Mouse (Mus musculus) midbrain, embryonic 14.5 days (tissue): ENCODE data around the gene Klhl18. TPM values are rescaled to one million over a fixed set of nuclear protein-coding genes. Genes with fewer than 3 reads are reported as not detected.
A peak's percentile ranks its signal among the peaks of the same experiment; 100 is the strongest.

ENCODE experiments used
- ATAC-seq: fragments of 200-750 bp; cut with Nextera tagmentation; 2 replicates; pipeline ENCODE4 v1.8.0; 2017; ENCODE audit warnings: moderate number of reproducible peaks, moderate library complexity; ENCODE audit not compliant: low FRiP score, low TSS enrichment
- DNase-seq: peaks from one replicate; pipeline ENCODE4 v3.0.0-alpha.2; 2015
- H3K27ac ChIP-seq: fragments of 300-500 bp; sonication (generic); replicated peaks from 2 replicates; pipeline ENCODE4 v1.5.1; 2014; ENCODE audit warnings: mild to moderate bottlenecking, low read depth, low read length, moderate library complexity
- H3K27me3 ChIP-seq: fragments of 300-500 bp; sonication (generic); 2 replicates; pipeline ENCODE4 v1.6.1; 2014; ENCODE audit warnings: low read length, control low read depth, mixed read lengths; ENCODE audit not compliant: control insufficient read depth, insufficient read depth
- H3K36me3 ChIP-seq: fragments of 300-500 bp; sonication (generic); 2 replicates; pipeline ENCODE4 v1.6.1; 2014; ENCODE audit warnings: low read length, control low read depth; ENCODE audit not compliant: control insufficient read depth, insufficient read depth
- H3K4me1 ChIP-seq: fragments of 300-500 bp; sonication (generic); 2 replicates; pipeline ENCODE4 v1.6.1; 2014; ENCODE audit warnings: mild to moderate bottlenecking, antibody characterized with exemption, low read length, control low read depth; ENCODE audit not compliant: control insufficient read depth, insufficient read depth
- H3K4me2 ChIP-seq: fragments of 300-500 bp; sonication (generic); 2 replicates; pipeline ENCODE4 v1.6.1; 2014; ENCODE audit warnings: mild to moderate bottlenecking, low read length, moderate library complexity
- H3K4me3 ChIP-seq: fragments of 300-500 bp; sonication (generic); replicated peaks from 2 replicates; pipeline ENCODE4 v1.5.1; 2014; ENCODE audit warnings: low read depth, low read length
- H3K9ac ChIP-seq: fragments of 300-500 bp; sonication (generic); replicated peaks from 2 replicates; pipeline ENCODE4 v1.6.1; 2014; ENCODE audit warnings: mild to moderate bottlenecking, low read length, moderate library complexity
- H3K9me3 ChIP-seq: fragments of 300-500 bp; sonication (generic); 2 replicates; pipeline ENCODE4 v1.6.1; 2016; ENCODE audit warnings: low read length, control low read depth, mixed read lengths; ENCODE audit not compliant: control insufficient read depth
- WGBS: fragments of 180-500 bp; shearing (Covaris S2); extraction: QIAGEN DNeasy Blood & Tissue Kit; methylation state at CpG from one replicate; pipeline ENCODE4 v1.1.7; 2014; 5-methylcytosine and 5-hydroxymethylcytosine counted together
- polyA plus RNA-seq: library from polyadenylated mRNA; unstranded; fragments of >200 nt; fragmentation: Nextera tagmentation; extraction: Ambion mirVana; gene quantifications from 2 replicates; pipeline ENCODE4 v1.2.1, GENCODE M21; 2014

Gene Klhl18
- polyA plus RNA-seq, 1 experiment from 2014 or later = 20.4 TPM

DNA sequence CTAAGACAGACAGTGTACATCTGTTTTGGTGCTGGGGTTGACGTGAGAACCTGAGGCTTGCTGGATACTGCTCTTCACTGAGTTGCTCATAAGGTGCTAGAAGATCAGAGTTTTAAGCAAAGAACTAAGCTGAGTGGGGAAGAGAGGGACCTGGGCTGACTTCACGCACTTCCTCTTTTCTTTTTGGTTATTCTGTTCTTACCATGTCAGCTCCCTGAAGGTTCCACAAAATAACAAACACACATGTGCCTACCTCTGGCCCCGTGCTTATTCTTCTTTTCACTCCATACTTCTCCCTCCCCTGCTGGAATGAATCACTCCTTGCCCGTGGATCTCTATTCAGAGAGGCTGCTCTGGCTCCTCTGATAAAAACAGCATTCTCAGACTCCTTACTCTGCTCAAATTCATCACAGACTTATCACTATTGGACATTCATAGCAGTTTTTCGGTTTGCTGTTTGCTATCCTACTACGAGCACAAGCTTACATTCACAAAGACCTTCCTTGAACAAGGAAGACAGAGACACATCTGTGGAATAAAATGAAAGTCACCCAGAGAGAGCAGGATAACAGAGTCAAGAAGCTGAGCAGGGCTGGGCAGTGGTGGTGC, 12.4 kb downstream of the Klhl18 start:
- 94% methylated on average over 6 of the region's 6 CpGs for WGBS
- no peaks in the 10 kb centered on the region for H3K9me3 ChIP-seq
- DNase-seq = no peak

DNA sequence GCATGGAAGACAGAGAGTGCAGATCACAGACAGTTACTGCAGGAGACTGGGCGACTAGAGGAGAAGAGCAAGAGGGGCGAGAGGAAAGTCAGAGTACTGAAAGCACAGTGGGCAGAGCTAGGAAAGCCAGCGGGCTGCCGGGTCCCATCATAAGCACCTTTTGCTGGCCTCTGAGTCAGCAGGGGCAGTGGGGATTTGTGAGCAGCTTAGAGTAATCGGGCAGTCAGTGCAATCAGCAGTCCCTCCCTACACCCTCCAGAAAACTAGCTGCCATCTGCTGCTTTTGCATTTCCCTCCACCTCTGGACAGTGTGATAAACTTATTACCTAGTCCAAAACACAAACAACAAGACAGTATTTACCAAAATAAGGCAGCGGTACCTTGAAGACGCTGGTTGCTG, 14.2 kb downstream of the Klhl18 start:
- DNase-seq (no peak), ATAC-seq (no peak)
- Histone ChIP-seq H3K4me2 (no peak overlapping the region), H3K27me3 (no peaks in the 10 kb centered on the region), H3K36me3 (peaks cover 5% of the 10 kb centered on the region; the same call in 1 of the 2 replicates), H3K4me3 (no peak overlapping the region), H3K9ac (no peak overlapping the region), H3K4me1 (no peaks in the 10 kb centered on the region), H3K9me3 (no peaks in the 10 kb centered on the region), H3K27ac (no peak overlapping the region)
- 88% methylated on average over 7 of the region's 7 CpGs for WGBS

More for the DNA sequence above, 12.4 kb downstream of the Klhl18 start:
- Histone ChIP-seq H3K27ac (no peak overlapping the region), H3K4me2 (no peak overlapping the region), H3K36me3 (no peaks in the 10 kb centered on the region), H3K27me3 (no peaks in the 10 kb centered on the region), H3K9ac (no peak overlapping the region), H3K4me3 (no peak overlapping the region), H3K4me1 (no peaks in the 10 kb centered on the region)
- no peak for ATAC-seq

DNA sequence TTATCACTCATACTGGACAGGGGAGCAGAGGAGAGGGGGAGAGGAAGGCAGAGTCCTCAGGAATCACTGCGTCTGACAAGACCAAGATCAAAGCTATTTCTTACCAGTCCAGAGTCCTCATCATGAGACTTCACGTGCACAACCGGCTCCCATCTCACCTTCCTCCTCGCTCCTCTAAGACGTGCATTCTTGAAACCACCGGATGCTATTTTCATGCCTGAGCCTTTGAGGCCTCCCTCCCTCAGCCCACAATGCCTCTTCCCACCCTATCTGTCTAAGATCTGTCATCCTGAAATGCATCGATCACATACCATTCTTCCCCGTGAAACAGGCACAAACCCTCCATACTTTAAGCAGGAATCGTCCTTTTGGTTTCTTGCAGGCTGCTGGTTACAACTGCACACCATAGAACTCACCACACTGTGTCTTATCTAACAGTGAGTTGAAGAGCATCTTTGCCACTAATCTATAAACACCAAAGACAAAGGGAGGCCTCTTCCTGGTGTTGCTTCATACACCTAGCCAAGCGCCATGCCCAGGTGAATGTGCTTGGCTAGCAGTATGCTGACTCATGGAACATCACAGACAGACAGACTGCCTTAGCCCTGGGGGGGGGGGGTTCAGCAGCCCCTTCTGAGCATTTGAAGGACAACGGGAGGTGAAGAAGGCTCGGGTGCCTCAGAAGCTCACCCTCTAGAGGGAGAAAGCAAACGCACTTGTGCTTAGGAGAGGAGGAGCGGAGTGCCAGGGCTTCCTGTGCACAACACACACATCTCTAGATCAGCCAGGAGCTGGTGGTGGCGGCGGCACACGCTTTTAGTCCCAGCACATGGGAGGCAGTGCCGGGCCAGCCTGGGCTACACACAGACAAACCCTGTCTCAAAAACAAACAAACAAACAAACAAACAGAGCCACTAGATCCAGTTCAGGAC, 15.3 kb downstream of the Klhl18 start:
- WGBS = 91% methylated on average over 18 of the region's 18 CpGs
- ATAC-seq = no peak
- H3K9me3 ChIP-seq = no peaks in the 10 kb centered on the region
- no peak for DNase-seq
- H3K4me3 ChIP-seq = no peak overlapping the region
- no peaks in the 10 kb centered on the region for H3K4me1 ChIP-seq
- no peaks in the 10 kb centered on the region for H3K27me3 ChIP-seq
- no peak overlapping the region for H3K4me2 ChIP-seq
- H3K36me3 ChIP-seq = peaks cover 5% of the 10 kb centered on the region; the same call in 1 of the 2 replicates
- no peak overlapping the region for H3K9ac ChIP-seq
- H3K27ac ChIP-seq = no peak overlapping the region

DNA sequence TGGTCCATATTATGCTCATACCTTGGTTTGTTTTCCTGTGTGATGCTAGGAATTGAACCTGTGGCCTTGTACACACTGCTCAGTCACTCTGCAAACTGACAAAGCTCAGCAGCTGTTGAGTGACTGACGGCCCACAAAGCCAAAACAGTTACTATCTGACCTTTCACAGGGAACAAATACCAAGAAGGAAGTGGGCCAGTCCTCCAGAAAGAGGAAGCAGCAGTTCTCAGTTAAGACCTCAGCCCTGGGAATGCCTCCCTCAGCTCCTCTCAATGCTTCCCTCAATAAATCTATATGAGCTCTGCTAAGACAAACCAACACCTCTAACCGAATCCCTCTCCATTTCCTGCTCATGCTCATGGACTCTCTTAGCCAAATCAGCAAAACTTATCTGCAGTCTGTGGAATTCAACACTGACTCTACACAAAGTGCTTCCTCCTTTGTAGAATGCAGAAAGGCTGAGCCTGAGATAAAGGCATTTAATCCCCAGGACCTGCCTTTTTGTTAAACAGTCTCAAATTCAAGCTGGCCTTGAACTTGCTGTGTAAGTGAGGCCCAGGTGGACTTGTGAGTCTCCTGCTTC, 17.3 kb downstream of the Klhl18 start:
- H3K4me2 ChIP-seq = no peak overlapping the region
- DNase-seq (no peak), ATAC-seq (no peak)
- no peak overlapping the region for H3K9ac ChIP-seq
- H3K27me3 ChIP-seq = no peaks in the 10 kb centered on the region
- no peaks in the 10 kb centered on the region for H3K9me3 ChIP-seq
- no peak overlapping the region for H3K4me3 ChIP-seq
- H3K4me1 ChIP-seq = no peaks in the 10 kb centered on the region
- H3K36me3 ChIP-seq = peaks cover 11% of the 10 kb centered on the region
- no peak overlapping the region for H3K27ac ChIP-seq
- 91% methylated on average over 2 of the region's 2 CpGs for WGBS

DNA sequence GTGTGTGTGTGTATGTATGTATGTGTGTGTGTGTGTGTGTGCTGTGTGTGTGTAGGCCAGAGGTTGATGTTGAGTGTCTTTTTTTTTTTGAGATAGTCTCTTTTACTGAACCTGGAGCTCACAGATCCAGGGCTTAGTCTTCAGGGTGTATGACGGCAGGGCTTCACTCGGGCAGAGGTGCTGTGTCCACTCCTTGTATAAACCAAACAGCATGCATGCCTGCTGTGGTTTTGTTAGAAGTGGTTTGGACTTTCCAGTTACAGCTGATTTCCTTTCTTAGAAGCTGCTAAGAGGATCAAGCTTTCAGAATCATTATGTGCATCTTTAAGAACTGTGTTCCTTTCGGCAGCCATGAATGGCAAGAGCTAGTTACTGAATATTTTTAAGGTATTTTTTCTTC, 18.6 kb downstream of the Klhl18 start:
- ATAC-seq = no peak
- H3K4me2 ChIP-seq = no peak overlapping the region
- no peak overlapping the region for H3K27ac ChIP-seq
- no peak for DNase-seq
- WGBS = 74% methylated on average over 3 of the region's 3 CpGs
- H3K36me3 ChIP-seq = peaks cover 17% of the 10 kb centered on the region
- H3K9me3 ChIP-seq = no peaks in the 10 kb centered on the region
- no peaks in the 10 kb centered on the region for H3K4me1 ChIP-seq
- H3K4me3 ChIP-seq = no peak overlapping the region
- no peaks in the 10 kb centered on the region for H3K27me3 ChIP-seq
- H3K9ac ChIP-seq = no peak overlapping the region

DNA sequence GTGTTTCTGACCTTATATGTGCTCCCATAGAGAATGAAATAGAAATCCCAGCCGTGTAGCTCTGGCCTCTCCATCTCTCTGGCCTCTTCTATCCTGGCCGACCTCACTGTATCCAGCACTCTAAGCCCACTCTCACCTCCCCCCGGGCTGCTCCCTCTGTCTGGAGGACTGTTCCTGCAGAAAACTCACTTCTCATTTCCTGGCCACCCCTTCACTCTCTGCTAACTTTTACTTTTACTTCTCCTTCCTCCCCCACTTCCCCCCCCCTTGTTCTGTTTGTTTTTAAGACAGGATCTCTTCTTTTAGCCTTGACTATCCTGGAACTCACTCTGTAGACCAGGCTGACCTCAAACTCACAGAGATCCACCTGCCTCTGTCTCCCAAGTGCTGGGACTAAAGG, 24.0 kb downstream of the Klhl18 start:
- ATAC-seq (no peak), DNase-seq (no peak)
- Histone ChIP-seq H3K4me2 (no peak overlapping the region), H3K27ac (no peak overlapping the region), H3K4me3 (no peak overlapping the region), H3K27me3 (no peaks in the 10 kb centered on the region), H3K4me1 (no peaks in the 10 kb centered on the region), H3K9me3 (no peaks in the 10 kb centered on the region), H3K9ac (no peak overlapping the region), H3K36me3 (peaks cover 30% of the 10 kb centered on the region)
- 82% methylated on average over 3 of the region's 3 CpGs for WGBS

DNA sequence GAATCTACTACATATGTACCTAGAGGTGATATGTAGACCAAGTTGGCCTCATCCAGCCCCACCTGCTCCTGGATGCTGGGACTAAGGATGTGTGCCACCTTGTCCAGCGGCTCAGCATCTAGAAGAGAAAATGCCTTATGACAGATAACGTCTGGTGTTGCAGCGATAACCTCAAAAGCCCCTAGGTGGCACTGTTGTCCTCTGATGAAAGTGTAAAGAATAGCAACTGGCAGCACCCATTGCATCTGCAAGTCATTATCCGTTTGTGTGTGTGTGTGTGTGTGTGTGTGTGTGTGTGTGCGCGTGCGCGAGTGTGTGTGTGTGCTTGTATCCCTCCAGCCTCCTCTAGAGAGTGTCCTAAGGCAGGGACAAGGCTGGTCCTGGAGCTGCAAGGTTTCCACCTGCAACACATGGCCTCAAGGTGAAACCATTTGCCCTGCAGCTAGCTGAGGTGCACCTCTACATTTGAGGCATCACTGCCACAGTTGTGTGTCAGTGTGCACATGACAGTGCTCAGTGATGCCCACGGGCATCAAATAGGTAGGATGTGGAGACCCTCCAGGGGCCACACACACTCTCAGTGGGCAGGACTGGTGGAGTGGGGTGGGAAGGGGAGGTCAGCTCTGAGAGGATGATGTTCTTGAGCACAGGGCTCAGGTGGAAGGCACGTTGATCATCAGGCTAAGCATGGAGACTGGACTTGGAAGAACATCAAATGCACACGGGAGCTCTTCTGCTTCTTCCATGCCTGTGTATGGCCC, 27.5 kb downstream of the Klhl18 start:
- H3K9me3 ChIP-seq = no peaks in the 10 kb centered on the region
- H3K27ac ChIP-seq = peak overlapping the region; percentile 49; the same call in 1 of the 2 replicates
- no peaks in the 10 kb centered on the region for H3K4me1 ChIP-seq
- H3K4me2 ChIP-seq = no peak overlapping the region
- 0 out of 2 replicates have a peak overlapping the region, but pooled peaks have one; percentile 23 for H3K9ac ChIP-seq
- peaks cover 32% of the 10 kb centered on the region for H3K36me3 ChIP-seq
- DNase-seq (peak; percentile 95), ATAC-seq (peak; percentile 63; the same call in 1 of the 2 replicates)
- WGBS = 33% methylated on average over 11 of the region's 11 CpGs
- no peaks in the 10 kb centered on the region for H3K27me3 ChIP-seq
- H3K4me3 ChIP-seq = no peak overlapping the region

DNA sequence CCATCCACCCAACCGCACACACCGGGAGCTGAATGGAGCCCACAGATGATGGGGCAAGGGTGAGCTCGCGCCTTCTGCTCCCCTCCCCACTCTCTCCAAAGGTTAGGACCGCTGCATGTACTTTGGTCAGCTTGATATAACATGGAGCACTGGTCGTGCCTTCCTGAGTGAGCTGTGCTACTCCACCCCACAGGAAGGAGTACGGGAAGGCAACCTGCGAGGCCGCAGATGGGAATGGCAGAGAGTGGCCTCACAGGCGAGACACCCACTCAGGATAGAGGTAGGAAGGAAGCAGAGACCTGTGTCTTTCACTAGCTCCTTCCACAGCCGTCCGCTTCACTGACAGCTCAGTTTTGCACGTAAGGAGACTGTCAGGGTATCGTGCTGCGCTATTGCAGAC, 28.1 kb downstream of the Klhl18 start:
- ATAC-seq (no peak), DNase-seq (no peak)
- Histone ChIP-seq H3K4me1 (no peaks in the 10 kb centered on the region), H3K4me2 (no peak overlapping the region), H3K9ac (no peak overlapping the region), H3K9me3 (no peaks in the 10 kb centered on the region), H3K4me3 (no peak overlapping the region), H3K27ac (no peak overlapping the region), H3K27me3 (no peaks in the 10 kb centered on the region), H3K36me3 (peaks cover 28% of the 10 kb centered on the region)
- WGBS = 77% methylated on average over 15 of the region's 15 CpGs
